Mouse (Mus musculus) fat pad, adult 2 months (tissue): ENCODE measurements around the gene Speer4f2.
"Not testable (repeated sequence)": the region's sequence is repeated elsewhere in the genome, so short reads cannot be mapped to it uniquely, and the experiment has no call there.

Experiments
- DNase-seq: peaks from one replicate; pipeline ENCODE4 v3.0.0-alpha.2; 2011; ENCODE audit warnings: low read depth, low spot score; ENCODE audit errors: extremely low read depth

Speer4f2 gene

DNA sequence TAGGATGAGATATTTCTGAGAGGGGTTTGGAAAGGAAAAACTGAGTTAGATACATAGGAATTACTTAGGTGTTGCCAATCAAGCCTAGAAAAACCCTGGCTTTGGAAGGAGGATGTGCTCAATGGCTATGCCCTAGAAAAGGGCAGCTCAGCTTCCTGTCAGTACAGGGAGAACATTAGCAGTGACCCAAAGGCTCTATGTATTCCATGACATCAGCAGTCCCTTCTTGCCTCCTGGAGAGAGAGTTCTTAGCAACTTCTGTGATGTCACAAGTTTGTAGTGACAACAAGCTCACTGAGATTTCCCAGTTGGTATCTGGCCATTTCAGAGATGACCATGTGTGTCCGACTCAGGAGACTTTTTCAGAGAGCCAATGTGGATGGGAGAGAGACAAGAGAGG, at the start of gene Speer4f2:
Speer4f2 (plus strand) TSS at position 301 of the 400 bp plus-strand sequence.
- not testable (repeated sequence) for DNase-seq

- DNase-seq: no peak
Measured at GRCm38 (mm10) chr5:17328946-17329566, 43.9 kb upstream of the Speer4f2 start.

DNA sequence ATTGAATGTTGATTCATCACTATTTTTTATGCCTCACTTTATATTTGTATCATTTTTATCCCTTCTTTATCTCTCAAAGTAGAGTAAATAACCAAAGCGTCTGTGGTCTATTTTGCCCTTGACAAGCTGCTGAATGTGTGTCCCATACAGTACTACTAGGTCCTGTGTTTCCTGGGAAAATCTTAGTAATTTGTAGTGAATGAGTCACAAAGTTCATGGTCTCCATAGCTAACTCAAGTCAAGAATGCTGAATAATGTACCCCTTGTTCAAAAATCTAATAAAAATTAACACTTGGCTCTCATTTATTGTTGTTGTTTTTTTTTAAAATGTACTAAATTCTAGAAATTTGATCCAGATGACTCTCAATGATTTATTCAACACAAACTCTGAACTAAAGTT, 38.1 kb upstream of the Speer4f2 start:
- DNase-seq: no peak

- DNase-seq: not testable (repeated sequence)
Measured at GRCm38 (mm10) chr5:17345741-17346140, 27.2 kb upstream of the Speer4f2 start.

GRCm38 (mm10) chr5:17359394-17359999, 13.5 kb upstream of the Speer4f2 start:
- DNase-seq: no peak

DNA sequence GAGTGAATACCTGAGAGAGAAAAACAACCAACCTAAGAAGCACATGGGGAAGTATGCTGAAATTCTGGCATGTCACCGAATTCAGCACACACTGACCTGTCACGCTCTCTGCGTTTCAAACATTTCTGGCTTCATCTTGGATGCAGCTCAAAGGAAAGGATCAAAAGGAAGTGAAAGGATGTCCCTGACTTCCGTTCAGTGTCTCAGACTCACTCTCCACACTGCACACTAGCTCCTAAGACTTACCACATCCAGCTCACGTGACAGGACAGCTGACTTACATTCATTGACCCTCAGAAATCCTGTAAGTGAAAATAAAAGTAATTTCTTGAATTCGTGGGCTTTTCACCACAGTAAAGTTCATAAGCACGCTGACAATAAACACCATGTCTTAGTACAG, 16.9 kb downstream of the Speer4f2 start:
- DNase-seq: no peak

- DNase-seq: no peak
Measured at GRCm38 (mm10) chr5:17391207-17391606, 18.2 kb downstream of the Speer4f2 start.

DNA sequence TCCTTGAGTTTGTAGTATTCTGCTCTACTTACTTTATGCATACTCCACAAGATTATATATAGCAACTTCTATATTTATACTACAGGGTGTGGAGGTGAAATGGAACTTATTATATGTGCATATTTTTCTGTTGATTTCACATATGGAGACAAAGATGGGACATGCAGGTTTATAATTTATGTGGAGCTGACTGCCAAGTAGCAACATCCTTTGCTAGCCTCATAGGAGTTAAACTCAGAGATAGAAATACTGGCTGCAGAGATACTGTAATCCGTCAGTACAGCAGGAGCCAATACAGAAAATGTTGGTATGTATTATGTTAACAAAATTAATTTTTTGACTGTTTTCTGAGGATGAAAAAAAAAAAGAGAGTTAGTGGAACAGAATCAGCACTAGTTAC, 27.6 kb downstream of the Speer4f2 start:
- DNase-seq: no peak

GRCm38 (mm10) chr5:17401206-17402077, 28.5 kb downstream of the Speer4f2 start:
- DNase-seq: no peak

GRCm38 (mm10) chr5:17402330-17403125, 29.5 kb downstream of the Speer4f2 start:
- DNase-seq: no peak

GRCm38 (mm10) chr5:17403584-17403983, 30.6 kb downstream of the Speer4f2 start:
- no peak for DNase-seq

- no peak for DNase-seq
Measured at GRCm38 (mm10) chr5:17408924-17409660, 36.1 kb downstream of the Speer4f2 start.

GRCm38 (mm10) chr5:17417201-17417600, 44.2 kb downstream of the Speer4f2 start:
- DNase-seq: peak; percentile 16

- DNase-seq: peak; percentile 74
Measured at GRCm38 (mm10) chr5:17419215-17419820, 46.3 kb downstream of the Speer4f2 start.

GRCm38 (mm10) chr5:17419921-17420320, 46.9 kb downstream of the Speer4f2 start:
- no peak for DNase-seq

DNA sequence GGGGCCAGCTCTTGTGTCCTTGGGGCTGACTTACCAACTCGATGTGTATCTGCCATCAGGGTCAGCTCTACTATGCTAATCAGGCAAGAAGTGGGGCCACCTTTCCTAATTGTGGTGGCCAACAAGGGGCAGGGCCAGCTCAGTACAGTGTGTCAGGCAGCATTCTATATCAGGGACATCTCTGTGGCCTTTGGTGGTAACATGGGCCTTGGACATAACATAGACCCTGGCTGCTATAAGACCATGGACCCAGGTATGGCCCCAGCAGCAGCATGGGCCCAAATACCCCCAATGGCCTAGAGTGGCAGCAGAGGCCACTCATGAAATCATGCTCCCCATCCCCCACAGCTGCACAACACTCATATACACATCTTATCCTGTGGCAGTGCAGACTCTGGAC, 49.2 kb downstream of the Speer4f2 start:
- DNase-seq: no peak

DNA sequence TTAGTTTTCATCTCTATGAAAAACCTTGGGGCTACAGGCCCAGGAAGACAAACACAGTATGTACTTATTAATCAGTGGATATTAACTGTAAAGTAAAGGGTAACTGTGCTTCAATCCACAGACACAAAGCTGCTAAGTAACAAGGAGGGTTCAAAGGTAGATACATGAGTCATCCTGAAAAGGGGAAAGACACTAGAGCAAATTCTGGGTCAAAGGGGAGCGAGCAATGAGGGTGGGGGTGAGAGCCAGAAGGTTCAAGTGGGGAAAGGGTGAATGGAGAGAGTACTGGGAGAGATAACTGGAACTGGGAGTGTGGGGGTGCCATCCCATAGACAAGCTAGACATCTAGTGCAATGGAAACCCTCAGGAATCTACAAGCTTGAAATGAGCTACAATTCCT, 54.0 kb downstream of the Speer4f2 start:
- no peak for DNase-seq
